Mouse (Mus musculus) cerebellum, postnatal 4 days (tissue): ENCODE measurements around the gene Tff1.
A peak's percentile ranks its signal among the peaks of the same experiment; 100 is the strongest.

Experiments
- DNase-seq, 2 experiments: peaks; one replicate each; pipeline ENCODE4 v3.0.0; 2022; ENCODE audit warnings: low spot score in 2 of 2, mixed read lengths in 1 of 2

Gene Tff1

GRCm38 (mm10) chr17:31165127-31165526, at the start of gene Tff1:
Tff1 (minus strand) TSS chr17:31165277.
- no peak for DNase-seq

DNA sequence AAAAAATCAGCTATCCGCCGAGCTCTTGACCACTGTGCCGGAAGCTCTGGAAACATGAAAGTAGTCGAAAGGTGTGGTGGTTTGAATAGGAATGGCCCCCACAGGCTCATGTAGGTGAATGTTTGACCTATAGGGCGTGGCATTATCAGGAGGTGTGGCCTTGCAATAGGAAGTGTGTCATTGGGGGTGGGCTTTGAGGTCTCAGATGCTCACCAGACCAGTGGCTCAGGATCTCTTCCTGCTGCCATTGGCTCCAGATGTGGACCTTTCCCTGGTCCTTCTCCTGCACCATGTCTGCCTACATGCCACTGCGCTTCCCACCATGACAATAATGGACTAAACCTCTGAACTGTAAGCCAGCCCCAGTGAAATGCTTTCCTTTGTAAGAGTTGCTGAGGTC, 46.8 kb upstream of the Tff1 start:
- no peak for DNase-seq

DNA sequence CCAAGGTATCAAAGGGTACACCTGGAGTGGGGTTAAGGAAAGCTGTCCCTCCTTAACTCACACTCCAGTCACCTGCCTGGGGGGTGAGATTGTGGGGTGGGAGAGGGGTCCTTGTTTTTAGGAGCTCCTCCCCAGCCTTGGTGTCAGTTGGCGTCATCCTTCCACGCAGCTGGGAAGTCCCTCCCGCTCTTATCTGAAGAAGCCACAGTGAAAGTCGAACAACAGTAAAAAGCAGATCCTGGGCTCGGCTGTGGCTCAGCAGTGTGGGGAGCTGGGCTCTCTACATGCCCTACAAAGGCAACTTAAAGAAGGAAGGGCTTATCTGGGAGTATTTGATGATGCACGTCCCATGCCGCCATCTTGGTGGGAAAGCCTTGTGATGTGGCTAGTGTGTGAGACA, 45.2 kb upstream of the Tff1 start:
- no peak for DNase-seq

DNA sequence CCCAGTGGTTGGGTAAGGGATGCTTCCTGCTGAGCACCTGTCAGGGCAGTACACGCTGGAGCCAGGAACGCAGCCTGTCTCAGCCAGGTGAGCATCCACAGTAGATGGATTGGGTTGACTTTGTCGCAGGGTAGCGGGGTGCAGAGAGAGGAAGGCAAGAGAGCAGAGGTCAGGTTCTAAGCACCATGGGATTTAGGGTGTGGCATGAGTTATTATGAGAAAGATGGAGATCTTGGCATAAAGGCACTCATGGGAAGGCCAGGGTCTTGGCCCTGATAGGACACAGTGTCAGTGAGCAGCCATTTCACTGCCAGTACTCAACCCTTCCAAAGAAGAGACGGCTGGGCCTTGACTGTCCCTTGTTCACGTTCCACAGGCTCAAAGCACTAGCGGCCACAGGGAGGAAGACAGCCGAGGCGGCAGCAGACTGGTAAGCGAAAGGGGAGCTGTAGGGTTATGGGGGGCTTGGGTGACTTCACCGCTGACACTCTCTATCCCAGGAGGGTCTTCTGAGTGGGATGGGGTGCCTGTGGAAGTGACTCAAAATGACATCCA, 44.4 kb upstream of the Tff1 start:
- DNase-seq, result no peak

- no peak for DNase-seq
Observed at GRCm38 (mm10) chr17:31208654-31209053, 43.6 kb upstream of the Tff1 start.

DNA sequence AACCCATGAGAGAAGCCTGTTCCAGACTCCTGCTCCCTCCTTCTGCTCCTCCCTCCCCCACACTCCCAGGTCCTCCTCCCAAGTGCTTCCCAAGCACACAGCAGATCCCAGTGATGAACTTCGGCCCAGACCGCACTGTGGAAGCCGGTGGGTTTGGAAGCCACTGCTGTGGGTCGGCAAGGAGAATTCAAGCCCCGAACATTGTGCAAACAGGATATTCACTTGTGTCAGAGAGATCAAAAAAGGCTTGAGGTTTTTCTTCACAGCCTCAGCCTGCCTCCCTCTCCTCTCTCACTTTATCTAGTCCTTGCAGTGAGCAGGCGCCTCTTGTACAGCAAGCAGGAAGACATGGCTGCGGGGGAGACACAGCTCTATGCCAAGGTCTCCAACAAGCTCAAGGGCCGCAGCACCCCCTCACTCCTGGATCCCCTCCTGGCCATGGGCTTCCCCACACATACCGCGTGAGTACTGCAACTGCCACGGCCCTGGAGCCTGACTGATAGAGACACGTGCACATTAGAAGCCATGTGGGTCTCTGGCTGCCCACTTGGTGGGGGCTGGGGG, 42.8 kb upstream of the Tff1 start, which contains the start of gene Ubash3a:
TSS of gene Ubash3a (plus strand) at position 103 of the 564 bp plus-strand sequence.
- no peak for DNase-seq

DNA sequence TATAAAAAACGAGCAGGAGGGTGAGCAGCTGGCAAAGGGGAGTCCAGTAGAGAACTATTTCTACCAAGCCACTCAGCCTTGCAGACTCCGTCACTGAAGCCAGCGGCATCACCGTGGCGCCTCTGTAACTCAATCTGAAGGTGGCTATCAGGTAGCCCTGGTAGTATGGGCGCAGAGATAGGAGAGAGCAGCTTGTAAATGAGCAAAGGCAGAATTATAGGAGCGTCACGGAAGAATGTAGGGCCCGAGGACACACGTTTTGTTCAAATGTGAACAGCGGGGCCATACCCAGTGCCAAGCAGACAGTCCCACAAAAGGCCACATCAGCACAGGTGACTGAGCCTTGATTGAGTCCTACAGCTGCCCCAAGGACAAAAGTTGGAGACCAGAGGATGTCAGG, 33.8 kb upstream of the Tff1 start, which contains the start of gene Tmprss3:
TSS of gene Tmprss3 (minus strand) at position 101 of the 400 bp plus-strand sequence.
- DNase-seq, result no peak

DNA sequence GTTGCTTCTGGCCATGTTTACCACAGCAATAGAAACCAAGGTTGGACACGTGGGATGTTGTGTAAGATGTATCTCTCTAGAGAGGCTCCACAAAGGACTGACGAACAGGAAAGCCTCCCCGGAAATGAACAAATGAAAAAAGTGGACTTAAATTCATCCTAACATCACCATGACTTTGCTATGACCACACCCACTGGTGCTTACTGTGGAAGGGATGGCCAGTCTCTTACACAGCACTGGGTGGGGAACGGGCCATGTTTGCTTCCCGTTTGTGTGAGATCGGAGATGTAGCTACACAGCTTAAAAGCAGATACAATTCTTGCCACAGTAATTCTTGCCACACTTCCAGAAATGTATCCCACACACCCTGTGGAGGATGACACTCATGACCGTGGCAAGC, 31.2 kb upstream of the Tff1 start:
- DNase-seq, result no peak

DNA sequence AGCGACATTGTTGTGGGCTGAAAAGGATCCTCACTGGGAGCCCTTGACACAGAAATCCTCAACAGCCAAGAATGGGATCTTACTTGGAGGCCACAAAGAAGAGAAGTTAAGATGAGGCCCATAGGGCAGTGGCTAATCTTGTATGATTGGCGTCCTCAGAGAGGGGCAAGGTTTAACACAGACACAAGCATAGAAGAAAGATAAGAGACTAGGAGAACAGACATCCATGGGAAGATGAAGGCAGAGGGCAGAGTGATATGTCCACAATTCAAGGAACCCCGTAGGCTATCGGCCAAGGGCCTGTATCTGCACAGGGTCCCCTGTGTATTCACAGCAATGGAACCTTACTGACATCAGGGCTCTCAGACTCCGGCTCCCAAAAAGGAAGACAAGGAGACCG, 30.1 kb upstream of the Tff1 start:
- DNase-seq, result no peak

DNA sequence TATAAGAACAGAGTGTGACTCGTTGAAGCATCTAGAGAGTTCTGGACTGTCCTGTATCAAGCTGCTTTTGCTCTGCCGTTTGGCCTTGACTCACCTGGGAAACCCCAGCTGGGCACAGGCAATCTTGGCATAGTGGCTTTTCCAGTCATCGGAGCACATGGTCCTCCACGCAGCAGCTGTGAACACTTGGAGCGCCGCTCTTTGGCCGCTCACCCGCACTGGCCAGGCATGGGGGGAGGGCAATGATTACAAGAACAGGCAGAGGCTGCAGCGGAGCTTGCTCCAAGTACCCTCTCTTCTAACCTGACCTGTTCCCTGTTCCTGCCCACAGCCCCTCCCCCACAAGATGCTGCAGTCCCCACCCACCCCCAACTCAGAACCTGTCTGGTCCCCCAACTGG, 28.3 kb upstream of the Tff1 start:
- no peak for DNase-seq

DNA sequence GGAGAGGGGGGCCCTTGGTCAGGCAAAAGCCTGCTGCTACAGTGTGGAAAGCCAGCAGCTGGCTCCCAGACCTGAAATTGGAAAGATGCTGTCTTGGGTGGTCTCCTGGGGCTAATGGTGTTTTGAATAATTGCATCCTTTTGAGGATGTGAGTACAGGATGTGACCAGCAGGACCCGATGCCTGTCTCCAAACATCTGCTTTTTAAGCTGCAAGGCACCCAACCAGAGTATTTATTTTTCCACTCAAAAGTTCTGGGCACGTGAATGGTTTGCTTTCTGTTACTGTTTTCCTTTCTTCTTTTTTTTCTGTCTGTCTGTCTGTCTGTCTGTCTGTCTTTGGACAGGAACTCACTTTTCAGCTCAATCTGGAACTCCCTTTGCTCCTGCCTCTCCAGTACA, 27.6 kb upstream of the Tff1 start:
- DNase-seq, result no peak

GRCm38 (mm10) chr17:31191825-31192224, 26.7 kb upstream of the Tff1 start:
- DNase-seq, result no peak

DNA sequence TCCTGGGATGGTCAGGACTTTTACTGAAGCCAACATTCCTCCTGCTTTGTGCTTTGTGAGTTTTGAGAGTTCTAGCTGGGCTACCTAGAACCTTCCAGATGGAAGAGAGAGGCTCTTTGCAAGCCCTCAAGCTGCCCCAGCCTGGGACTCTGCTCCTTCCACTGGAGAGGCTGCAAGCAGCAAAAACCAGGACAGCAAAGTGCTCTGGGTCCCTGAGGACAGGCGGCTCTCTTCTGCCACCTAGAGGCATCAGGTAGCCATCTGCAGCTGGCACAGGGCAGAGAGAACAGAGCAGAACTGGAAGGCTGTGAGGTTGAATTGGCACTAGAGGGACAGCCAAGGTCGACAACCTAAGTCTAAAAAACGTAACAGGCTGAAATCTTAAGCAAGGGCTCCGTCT, 22.3 kb upstream of the Tff1 start:
- peak; percentile 56 to 73 for DNase-seq

GRCm38 (mm10) chr17:31184269-31184990, 19.4 kb upstream of the Tff1 start:
- DNase-seq, result no peak

DNA sequence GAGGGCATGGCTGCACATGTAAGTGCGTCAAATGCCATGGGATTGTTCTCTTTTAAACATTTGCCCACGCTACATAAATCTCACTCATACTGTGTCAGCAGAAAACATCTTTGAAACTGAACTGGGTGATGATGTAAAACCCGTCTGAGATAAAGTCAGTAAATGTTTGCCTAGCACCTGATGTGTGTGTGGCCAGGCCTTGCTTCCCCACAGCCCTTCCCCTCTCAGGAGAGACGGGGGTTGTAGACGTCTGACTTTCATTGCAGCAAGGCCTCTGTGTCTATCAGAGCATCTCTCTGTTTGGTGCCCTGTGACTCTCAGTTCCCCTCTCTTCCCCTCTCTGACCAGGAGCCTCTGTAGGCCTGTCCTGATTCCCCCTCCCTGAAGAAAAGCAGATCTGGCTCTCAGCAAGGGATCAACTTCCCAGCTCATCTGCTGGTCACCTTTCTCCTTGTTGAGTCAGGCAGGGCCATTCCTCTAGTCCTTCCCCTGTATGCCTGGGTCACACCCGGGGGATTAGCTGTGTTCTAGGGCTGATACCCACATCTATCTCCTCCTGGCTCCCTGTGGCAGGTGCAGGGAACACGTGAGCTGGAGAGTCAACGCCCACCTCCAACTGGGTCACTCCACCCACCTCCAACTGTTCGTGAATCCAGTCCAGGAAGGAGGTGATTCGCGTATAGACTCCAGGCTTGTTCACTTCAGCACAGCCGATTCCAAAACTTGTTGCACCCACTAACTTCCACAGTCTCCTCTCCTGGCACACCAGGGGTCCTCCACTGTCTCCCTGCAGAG, 18.3 kb upstream of the Tff1 start:
- no peak for DNase-seq

DNA sequence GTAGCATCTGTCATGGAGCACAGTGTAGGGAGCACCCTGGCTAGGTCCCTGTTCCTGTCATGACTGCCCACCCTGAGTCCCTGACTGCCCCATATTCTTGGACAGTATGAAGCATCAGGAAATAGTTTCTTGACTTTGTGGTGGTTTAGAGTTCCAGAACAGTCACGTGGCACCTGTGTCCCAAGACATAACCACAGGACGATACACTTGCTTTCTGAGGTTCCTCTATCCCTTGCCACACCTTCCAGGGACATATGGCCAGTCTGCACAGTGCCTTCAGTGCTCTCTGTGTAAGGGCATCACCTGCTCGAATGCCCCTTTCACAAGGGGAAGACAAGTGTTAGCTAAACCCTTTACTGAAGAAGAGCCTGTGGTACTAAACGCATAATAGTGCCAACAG, 16.4 kb upstream of the Tff1 start:
- no peak for DNase-seq

GRCm38 (mm10) chr17:31176321-31176720, 11.2 kb upstream of the Tff1 start:
- DNase-seq, result no peak

- no peak for DNase-seq
Observed at GRCm38 (mm10) chr17:31169796-31170195, 4.7 kb upstream of the Tff1 start.

GRCm38 (mm10) chr17:31163821-31164220, 1.3 kb downstream of the Tff1 start:
- DNase-seq, result no peak

DNA sequence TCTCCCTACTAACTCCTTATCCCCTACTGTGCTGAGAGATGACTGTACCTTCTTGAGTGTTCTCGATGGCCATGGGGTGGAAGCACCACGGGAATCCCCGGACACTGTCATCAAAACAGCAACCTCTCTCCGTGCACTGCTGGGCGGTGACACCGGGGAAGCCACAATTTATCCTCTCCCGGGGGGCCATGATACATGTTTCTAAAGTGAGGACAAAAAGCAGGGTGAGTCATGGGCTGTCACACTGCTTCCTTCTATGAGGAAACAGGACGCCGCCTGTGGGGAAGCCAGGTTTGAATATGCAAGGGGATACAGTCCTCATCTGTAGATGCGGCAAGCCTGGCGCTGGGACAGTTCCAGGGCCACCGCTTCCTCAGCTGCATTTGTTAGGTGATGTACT, 2.5 kb downstream of the Tff1 start:
- DNase-seq, result no peak

DNA sequence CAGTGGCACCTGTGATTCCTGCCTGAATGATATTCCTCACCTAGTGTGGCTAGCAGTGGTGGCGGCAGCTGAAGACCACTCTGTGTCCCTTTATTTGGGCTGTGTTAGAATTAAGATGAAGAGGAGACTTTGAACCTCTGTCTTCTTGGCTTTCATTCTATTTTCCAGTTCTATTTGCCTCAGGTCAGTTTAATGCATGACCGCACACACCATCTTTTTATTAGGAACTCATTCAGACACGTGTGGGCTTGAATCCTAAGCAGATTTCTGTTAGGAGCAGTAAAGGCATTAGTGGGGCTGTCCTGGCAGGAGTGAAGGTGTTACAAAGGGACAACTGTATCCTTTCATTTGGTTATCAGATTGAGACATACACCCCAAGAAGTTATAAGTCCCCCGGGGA, 4.8 kb downstream of the Tff1 start:
- DNase-seq, result no peak

GRCm38 (mm10) chr17:31157921-31158320, 7.2 kb downstream of the Tff1 start:
- no peak for DNase-seq

DNA sequence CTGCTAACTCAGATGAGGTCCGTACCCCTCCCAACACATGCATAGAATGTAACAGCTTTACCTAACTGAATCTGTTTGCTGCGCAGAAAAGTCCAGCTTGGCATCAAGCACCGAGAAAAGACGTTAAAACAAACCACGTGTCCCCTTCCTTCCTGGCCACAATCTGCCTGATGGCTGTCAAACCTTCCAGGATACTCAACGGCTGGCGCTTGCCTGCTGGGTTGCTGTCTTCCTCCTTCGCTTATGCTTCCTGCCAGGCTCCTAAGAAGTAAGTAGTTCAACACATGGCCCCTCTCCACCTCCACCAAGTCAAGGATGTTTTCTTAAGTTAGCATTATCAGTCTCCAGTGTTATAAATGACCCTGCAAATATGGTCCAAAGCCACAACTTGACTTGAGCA, 11.3 kb downstream of the Tff1 start:
- DNase-seq, result no peak
